Mouse (Mus musculus): ENCODE data around the gene Efna3. TPM values are rescaled to one million over a fixed set of nuclear protein-coding genes. Genes with fewer than 3 reads are reported as not detected.
A peak's percentile ranks its signal among the peaks of the same experiment; 100 is the strongest.

The Efna3 gene
- 0.36 and 0.55 TPM in 2 replicates for polyA plus RNA-seq (2012; rRNA removed)

DNA sequence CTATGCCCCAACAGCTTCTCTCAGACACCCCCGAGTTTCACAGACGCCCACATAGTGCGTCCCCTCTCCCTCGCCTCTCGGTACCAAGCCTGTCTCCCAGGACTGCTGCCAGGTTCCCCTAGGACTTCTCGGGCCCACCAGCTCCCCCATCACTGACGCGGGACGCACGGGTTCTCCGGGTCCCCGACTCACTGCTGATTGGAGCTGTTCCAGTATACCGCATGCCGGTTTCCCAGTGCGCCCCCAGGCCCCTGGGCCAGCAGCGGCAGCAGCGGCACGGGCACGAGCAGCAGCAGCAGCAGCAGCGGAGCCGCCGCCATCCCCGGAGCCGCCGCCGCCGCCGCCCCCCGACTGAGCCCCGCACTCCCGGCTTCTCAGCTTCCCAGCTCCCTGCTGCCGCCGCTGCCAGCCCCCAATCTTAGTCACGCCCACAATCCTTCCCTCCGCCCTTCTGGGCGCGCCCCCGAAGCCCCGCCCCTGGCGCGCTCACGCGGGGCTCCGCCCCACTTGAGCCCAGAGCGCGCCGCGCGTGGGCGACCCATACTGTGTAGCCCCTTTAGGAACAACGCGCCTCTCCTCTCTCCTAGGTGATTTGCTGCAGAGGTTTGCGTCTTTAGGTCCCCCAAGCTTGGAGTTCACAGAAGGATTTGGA lies at the start of gene Efna3:
TSS of gene Efna3 (minus strand) at position 452 of the 652 bp plus-strand sequence.
- no peak for DNase-seq (ENCODE audit: low spot score)

DNA sequence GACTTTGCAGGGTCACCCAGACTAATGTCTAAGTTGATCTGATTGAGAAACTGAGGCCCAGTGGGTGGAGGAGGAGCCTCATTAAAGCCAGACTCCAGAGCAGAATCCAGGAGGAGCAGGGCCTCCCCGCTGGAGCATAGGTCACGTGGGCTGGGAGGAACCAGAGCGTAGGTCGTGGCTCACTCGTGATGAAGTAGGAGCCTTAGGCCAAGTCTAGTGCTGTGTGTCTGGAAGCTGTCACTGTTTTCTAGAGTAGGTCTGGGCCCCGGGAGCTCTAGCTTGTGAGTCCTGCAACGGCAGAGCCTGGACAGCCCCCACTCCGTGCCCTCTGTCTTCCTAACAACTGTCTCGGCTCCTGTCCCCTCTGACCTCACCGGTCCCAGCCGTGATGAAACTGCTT lies 44.6 kb upstream of the Efna3 start:
- DNase-seq (ENCODE audit: low spot score) = no peak

DNA sequence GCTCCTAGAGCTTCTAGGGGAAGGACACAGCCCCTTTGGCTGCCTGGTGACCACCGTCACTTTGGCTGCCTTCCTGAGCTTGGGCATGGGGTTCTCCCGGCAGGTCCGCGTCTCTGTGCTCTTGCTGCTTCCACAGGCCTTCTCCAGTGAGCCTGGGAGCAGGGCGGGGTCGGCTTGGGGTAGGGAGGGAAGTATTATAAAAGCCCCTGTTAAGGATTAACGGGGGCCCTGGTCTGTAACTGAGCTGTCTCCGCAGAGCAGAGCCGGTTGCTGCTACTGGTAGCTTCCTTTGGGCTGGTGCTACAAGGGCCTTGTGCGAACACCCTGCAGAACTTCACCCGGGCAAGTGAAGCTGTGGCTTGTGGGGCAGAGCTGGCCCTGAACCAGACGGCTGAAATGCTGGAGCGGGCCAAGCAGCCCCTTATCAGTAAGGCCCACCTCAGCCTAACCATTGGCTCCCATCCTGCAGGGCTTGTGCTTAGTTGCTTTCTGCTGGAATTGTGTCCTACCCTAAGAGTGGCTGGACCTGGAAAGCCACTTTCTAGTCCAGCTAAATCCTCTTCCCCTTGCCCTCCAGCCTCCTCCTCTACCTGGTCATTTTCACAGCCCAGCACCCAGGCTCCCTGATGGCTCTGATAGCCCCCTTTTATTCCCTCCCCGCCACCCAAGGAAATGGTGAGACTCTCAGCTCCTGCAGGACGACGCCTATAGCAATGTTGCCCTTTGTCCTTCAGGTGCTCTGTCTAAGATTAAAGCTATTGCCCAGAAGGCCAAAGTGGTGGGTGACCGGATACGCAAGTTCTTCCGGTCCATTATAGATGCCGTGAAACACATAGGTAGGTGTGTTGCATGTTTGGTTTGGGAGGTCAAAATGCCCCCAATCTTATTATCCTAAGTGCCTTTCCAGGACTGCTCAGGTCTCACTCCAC lies 43.0 kb upstream of the Efna3 start:
- no peak for DNase-seq (ENCODE audit: low spot score)

DNA sequence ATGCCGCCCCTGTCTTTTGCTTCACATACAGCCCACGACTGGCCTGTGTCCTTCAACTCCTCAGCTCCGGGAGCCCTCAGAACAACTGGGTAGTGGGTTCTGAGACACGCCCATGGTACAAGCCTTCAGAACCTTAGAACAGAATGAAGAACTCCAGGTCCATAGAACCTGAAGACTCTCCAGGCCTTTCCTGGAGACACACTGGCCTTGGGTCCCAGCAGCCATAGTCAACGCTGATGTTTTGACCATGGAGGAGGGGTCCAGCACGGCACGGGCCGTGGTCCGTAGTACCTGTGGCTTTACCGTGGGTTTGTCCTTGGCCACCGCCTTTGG lies 42.4 kb upstream of the Efna3 start, which contains the start of gene Dcst1:
TSS of gene Dcst1 (minus strand) at position 101 of the 333 bp plus-strand sequence.
- no peak for DNase-seq (ENCODE audit: low spot score)

DNA sequence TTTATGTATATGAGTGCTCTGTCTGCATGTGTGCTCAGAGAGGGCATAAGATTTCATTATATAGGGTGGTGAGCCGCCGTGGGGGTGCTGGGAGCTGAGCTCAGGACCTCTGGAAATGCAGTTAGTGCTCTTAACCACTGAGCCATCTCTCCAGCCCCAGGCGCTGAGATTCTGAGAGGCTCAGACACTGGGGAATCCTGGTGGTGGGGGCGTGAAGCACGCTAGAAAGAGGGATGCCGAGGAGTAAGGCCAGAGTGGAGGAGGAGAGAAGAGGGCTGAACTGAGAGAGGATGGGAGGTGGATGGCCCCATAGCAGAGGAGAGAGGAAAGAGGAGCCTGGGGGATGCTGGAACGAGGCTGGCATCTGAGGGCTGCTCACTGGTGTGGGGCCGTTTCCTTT lies 41.9 kb upstream of the Efna3 start:
- no peak for DNase-seq (ENCODE audit: low spot score)

DNA sequence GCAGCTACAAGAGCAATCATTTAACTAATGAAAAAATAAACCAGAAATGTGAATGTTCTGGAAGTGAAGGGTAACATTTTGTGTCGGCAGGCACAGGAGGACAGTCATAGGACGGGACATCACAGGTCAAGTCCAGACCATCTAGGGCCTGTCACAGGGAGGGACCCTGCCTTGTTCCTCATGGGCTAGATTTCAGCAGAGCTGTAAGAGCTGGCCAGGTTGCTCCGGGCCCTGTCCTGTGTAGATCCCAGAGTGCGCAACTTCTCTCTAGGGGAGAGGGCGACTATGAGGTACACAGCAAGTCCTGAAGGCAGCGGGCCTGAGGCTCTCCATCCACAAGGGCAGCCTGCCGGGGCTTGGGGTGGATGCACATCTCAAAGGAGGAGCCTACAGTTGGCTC lies 38.9 kb upstream of the Efna3 start, which contains the start of gene Dcst2:
TSS of gene Dcst2 (plus strand) at position 301 of the 400 bp plus-strand sequence.
- DNase-seq (ENCODE audit: low spot score) = no peak

DNA sequence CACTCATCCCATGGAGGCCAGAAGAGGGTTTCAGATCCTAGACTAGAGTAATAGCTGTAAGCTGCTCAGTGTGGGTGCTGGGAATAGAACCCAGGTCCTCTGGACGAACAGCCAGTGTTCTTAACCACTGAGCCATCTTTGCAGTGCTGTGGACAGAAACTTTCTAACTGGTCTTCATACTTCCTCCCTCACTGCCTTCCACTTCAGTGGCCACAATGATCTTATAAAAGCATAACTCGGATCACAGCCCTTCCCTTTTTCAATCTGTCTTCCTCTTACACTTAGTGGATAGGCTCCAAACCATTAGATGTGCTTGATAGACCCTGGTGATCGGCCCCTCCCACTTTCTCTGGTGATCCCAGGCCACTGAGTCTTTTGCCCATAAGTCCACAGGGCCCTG lies 37.5 kb upstream of the Efna3 start:
- no peak for DNase-seq (ENCODE audit: low spot score)

DNA sequence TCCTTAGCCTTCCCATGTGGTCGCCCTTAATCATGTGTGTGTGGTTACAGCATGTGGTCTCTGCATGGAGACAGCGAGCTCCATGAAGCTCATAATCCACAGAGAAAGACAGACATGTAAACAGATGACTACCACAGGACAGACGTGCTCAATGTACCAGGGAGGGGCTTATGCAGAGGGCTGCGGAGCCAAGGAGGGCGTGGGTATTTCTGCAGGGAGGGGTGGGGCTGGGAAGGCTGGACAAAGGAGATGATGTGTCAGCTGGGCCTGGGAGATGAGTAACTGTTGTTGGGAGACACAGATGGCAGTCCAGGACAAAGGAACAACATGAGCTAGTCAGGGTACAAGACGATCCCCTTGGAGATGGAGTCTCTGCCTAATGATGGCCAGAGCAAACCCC lies 36.9 kb upstream of the Efna3 start:
- no peak for DNase-seq (ENCODE audit: low spot score)

DNA sequence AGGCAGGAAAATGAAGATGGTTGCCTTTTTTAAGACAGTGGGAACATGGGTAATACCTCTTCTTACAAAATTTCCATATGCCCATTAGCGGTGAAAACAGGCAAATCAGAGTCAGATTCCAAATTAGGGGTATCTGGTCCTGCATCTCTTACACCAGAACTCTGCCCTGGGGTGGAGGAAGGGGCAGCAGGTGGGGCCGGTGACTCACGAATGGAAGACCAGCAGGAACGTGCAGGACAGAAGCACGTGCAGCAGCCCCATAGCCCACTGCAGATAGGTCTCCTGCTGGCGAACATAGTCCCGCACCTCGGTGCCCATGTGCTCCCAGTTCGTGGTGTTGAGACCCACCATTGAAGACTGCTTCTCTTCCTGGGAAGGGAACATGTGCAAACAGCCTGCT lies 33.3 kb upstream of the Efna3 start:
- DNase-seq (ENCODE audit: low spot score) = no peak

DNA sequence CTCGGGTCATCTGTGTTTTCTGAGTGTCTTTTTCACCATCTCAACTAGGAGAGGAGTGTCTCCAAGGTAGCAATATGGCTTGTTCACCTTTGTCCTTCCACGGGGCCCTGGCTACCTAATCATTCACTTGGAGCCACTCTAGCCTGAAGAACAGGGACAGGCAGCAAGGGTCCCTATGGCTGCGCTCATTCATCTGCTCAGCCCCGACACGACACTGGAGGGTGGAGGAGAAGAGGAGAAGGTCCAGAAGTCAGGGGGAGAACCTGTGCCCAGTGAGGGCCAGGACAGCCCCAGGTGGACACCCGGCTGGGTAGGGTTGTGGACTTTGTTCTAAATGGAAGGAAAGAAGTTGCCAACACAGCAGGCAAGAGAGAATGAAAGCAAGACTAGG lies 32.7 kb upstream of the Efna3 start:
- no peak for DNase-seq (ENCODE audit: low spot score)

DNA sequence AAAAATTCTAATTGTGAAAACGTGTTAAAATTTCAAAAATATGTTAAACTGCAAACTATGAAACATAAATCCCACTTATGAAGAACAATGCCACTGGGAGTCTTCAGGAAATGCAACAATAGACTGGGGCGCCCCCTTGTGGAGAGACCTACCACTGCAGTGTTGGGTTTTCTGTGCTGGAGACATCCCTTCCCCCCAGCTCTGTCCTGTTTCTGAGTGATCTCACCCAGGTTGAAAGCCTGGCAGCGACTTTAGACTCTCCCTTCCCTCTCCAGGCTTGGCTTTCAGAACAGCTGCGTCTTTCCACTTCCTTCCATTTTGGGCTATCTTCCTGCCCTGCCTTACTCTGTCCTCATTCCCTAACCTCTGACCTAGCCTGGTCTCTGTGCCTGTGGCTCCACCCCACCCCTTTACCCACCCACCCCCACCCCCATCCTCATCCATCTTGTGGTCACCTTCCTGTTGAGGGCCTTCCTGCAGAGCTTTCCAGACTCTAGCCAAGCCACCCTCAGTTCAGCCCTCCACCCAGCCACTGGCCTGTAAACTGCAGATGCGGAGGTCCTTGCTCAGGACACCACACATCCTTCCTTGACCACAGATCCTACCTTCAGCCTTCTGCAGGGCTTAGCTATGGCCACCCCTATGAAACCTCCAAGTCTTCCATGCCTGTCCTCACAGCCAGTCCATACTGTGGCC lies 32.2 kb upstream of the Efna3 start:
- DNase-seq (ENCODE audit: low spot score) = peak; percentile 71

DNA sequence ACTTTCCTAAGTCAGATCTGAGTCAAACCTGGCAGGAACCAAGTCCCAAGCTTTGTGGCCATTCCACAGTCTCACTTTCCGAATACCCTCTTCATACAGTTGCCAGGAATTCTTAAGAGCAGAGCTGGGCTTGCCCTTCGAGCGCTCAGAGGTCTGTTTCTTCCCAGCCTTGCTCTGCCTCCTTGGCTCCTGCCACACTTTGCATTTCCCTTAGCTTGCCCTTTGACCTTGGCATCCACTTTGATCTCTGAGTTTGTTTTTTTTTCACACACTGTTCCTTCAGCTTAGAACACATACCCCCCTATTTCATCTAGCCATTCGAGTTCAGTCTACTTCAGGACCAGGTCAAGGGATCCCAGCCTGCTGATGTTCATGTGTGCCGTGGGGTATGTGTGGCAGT lies 28.5 kb upstream of the Efna3 start:
- no peak for DNase-seq (ENCODE audit: low spot score)

DNA sequence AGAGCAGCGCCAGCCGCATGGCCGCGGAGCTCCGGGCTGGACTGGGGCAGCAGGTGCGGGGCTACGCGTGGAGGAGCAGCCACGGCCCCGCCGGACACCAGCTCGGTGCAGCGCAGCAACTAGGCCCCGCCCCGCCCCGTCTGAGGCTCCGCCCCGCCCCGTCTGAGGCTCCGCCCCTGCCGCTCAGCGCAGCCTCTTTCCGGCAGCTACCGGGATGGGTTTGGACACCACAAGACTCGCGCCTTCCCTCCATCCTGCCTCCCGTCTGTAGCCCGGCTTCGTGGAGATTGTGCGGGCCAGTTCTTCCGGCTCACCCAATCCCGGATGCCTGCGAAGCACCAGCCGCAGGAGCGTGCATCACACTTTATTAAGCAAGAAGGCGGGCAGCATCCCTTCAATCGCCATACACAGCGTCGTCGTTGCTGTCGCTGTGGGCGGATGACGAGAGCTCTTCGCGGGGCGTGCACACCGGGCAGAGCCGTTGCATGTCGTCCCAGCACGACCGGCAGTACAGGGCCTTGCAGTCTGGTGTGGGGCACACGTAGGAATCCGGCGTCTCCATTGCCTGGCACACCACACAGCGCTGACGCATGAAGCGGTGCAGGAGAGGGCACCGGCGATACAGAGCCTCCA lies 27.2 kb upstream of the Efna3 start, which contains the start of gene Adam15:
TSS of gene Adam15 (minus strand) at position 128 of the 633 bp plus-strand sequence.
- peak; percentile 82 for DNase-seq (ENCODE audit: low spot score)

DNA sequence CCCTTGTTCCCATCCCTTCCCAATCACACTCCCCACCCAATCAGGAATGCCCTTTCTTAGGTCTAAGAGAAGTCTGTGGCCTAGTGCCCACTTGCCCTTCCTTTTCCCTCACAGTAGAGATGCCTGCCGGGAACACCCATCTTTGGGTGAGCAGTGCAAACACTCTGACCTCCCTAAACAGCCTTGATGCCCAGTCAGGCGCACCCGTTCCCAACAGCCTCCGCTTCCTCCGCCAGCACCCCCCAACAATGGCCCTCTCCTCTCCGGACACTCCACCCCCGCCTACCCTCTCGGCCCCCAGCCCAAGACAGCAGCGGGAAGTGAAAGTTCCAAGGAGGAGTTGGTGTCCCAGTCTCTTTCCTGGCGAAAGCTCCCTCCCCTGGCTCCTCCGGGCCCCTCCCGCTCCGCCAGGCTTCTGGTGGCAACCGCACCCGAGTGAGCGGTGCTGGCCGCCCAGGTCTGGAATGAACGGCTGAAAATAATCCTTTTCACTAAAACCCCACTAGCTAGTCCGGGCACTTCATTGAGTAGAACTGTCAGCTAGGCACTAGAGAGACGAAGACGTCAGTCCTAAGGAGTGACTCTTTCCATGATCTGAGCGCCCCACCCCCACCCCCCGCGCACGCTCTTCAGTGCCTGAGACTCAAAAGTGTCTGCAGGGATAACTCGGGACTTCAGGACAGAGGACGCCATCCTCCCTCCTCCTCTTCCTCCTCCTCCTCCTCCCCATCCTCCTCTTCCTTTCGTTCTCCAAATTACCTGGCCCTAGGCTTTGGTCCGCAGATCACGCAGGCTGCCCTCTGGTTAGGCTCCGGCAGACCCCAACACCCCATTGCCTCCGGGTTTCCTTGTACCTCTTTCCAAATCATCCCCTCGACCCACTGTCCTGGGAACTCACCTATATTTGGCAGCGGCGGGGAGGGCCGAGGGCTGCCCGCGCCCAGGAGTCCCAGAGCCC lies 26.4 kb upstream of the Efna3 start:
- DNase-seq (ENCODE audit: low spot score) = peak; percentile 40

DNA sequence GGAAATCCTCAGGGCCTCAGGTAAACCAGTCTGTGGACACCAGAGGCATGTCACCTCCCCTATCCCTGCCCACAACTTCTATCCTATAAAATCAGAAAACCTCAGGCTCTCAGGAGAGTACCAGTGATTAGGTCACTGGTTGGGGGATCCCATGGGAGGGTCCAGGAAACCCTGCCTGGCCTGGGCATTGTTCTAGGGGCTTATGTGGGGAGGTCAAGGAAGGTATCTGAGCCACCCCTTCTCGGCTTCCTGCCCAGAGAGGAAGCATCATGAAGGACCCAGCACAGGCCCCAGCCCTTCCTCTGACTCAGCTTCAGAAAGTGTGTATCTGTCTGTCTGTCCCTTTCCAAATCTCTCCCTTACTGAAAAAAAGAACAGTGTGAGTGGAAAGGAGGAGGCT lies 25.2 kb upstream of the Efna3 start:
- no peak for DNase-seq (ENCODE audit: low spot score)

DNA sequence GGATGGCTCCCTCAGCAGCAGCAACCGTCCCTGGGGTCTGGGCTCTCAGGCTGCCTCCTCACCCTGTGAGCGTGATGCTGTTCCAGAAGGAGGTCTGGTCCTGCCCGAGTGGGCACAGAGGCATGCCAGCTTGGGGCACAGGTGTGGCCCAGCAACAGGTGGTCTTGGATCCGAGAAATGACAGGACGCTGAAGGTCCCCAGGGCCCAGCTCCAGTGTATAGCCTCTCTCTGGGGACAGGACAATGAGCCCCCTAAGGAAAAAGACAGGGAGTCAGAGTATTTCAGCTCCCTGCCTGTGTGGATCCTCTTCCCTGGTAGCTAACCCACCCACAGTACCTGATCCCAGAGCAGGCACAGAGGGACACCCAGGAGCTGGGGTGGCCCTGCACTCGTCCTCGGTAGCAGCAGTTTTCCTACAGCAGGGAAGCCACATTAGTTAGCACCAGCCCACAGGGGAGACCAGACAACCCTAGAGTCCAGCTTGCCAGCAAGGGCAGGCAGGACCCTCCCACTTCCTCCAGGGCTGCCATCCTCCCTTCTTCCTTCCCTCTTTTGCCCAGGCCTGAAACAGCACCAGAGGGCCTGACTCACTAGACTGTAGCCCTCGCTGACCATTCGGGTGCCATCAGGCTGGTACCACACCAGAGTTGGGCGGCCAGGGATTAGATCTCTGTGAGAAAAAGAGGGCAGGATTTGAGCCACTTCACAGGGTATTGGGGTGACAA lies 24.2 kb upstream of the Efna3 start:
- DNase-seq (ENCODE audit: low spot score) = no peak

DNA sequence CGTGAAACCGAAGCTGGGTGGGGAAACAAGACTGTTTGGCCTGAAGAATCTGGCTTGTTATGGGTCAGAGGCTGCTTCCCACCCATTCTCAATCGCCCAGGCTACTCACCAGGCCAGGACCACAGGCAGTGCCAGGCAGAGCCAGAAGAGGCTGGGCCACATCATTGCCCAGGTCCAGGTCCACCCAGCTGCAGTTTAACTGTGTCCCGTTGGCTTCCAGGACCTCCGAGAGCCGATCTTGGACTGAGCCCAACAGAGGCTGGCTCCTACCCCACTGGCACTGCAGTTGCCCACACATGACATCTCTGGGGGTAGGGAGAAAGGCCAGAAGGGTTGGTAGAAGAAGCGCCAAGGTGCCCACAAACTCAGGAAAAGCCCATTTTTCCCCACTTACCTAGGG lies 20.5 kb upstream of the Efna3 start:
- DNase-seq (ENCODE audit: low spot score) = no peak

DNA sequence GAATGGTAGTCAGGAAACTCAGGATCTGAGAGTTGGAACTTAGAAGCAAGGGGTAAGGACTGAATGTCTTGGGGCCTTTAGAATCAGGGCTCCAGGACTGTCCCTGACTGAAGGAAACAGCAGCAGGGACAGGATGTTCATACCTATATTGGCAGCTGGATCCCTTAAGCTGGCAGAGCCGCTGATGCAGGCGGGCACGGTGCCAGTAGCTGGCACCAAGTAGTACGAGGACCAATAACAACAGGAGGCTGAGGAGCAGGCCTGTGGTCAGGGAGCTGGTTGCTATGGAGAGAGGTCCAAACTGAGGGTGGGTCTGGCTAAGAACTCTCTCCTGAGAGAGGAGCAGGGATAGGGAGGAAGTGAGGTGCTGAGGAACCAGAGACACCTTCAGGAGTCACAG lies 19.0 kb upstream of the Efna3 start:
- no peak for DNase-seq (ENCODE audit: low spot score)

DNA sequence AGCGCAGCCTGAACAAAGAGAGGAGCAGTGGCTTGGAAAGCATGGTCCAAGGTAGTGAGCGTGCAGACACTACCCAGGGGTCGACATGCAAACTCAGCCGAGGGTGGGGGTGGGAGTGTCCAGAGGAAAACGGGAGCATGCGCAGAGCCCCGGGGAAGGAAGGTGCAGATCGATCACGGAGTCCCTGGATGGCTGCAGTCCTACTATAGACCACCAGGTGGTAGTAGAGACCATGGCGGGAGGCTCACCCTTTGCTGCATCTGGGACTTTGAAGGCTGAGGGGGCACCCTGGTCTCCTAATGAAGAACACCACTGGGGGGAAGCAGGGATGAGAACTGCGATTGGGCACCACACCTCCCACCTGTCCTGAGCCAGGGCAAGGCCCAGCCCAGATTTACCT lies 17.7 kb upstream of the Efna3 start:
- no peak for DNase-seq (ENCODE audit: low spot score)

DNA sequence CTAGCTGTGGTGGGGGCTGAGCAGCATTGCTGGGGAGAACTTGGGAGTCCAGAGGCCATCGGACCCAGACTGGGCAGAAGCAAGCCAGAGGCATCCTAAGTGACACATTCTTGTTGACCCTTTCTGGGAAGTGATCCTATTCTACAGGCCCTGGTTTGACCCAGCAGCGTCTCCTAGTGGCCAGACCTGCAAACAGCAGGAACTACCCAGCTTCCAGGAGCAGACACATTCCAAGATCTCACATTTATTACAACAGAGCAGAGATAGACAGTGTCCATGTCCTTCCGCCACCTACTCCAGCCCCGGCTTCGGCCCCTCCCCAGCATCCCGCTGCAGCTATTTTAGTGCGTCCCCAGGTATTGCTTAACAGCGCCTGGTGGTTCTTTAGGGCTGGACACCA lies 16.7 kb upstream of the Efna3 start:
- no peak for DNase-seq (ENCODE audit: low spot score)

All from urinary bladder, adult 2 months (tissue).